Mouse (Mus musculus): ENCODE measurements around the gene Mrpl37. TPM values are rescaled to one million over a fixed set of nuclear protein-coding genes. Genes with fewer than 3 reads are reported as not detected.

Gene Mrpl37
- total and polyA plus RNA-seq, 2 experiments from 2014 or later, result 59.2 to 79.7 TPM

DNA sequence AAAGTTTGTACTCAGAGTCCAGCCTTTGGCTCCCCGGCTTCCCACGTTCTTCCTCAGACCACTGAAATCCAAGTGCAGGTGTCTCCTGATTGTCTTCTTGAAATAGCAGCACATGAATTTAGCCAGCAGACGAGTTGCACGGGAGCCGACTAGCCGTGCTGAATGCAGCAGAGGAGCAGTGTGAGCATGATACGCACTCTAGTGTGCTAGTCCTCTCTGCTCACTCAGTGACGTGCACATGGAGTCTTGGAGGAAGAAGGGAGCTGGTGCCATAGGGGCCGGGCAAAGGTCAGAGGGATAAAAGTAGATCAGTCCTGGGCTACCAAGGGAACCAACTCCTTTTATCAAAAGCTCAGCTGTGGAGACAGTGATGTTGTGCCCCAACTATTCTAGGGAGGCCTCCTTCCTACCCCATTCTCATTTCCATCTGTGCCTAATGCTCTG lies 52.8 kb downstream of the Mrpl37 start:
- Histone ChIP-seq H3K27me3 (ENCODE audit: insufficient read depth, low read length) (no peaks in the 10 kb centered on the region), H3K4me2 (ENCODE audit: low read depth, low read length) (no peak overlapping the region), H3K9ac (replicated peaks; ENCODE audit: low read length) (no peak overlapping the region), H3K36me3 (ENCODE audit: insufficient read depth, low read length) (0 out of 2 replicates have a peak, but pooled peaks cover 6% of the 10 kb centered on the region), H3K9me3 (ENCODE audit: low read length) (no peaks in the 10 kb centered on the region), H3K27ac (no peak overlapping the region), H3K4me1 (ENCODE audit: insufficient read depth, low read length) (peaks cover 29% of the 10 kb centered on the region), H3K4me3 (ENCODE audit: low read length) (no peak overlapping the region)
- 72% methylated on average over 9 of the region's 9 CpGs for WGBS
- TF ChIP-seq CTCF (IDR thresholded peaks at IDR 0.05; ENCODE audit: low read depth), result no peak
- DNase-seq (ENCODE audit: low spot score), result no peak
- ATAC-seq, result no peak

- H3K4me1 ChIP-seq (ENCODE audit: insufficient read depth, low read length), result peaks cover 23% of the 10 kb centered on the region
- no peak overlapping the region for H3K4me3 ChIP-seq (ENCODE audit: low read length)
- no peak for TF ChIP-seq CTCF (IDR thresholded peaks at IDR 0.05; ENCODE audit: low read depth)
- DNase-seq (ENCODE audit: low spot score) (no peak), ATAC-seq (no peak)
- H3K27me3 ChIP-seq (ENCODE audit: insufficient read depth, low read length), result no peaks in the 10 kb centered on the region
- 81% methylated on average over 6 of the region's 6 CpGs for WGBS
- no peak overlapping the region for H3K27ac ChIP-seq
- 0 out of 2 replicates have a peak, but pooled peaks cover 6% of the 10 kb centered on the region for H3K36me3 ChIP-seq (ENCODE audit: insufficient read depth, low read length)
- no peak overlapping the region for H3K9ac ChIP-seq (replicated peaks; ENCODE audit: low read length)
- no peaks in the 10 kb centered on the region for H3K9me3 ChIP-seq (ENCODE audit: low read length)
- H3K4me2 ChIP-seq (ENCODE audit: low read depth, low read length), result no peak overlapping the region
Observed at GRCm38 (mm10) chr4:107013119-107013816, 53.4 kb downstream of the Mrpl37 start.

DNA sequence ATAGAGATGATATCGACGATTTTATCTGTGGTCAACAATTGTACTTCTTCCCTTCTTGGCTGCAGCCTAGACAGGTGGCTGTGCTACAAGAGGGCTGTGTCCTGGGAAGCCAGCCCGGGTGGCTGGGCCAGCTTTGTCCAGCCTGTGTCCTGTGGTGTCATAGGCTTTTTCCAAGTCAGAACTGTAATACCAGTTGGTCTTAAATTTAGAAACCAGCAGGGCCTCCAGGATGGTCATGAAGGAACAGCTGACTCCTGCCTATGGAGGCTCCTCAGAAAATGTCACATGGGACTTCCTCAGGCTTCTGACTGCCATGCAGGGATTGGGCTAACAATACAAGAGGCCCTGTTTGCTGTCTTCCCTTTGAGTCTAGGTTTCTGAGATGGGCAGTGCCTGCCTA lies 54.1 kb downstream of the Mrpl37 start:
- Histone ChIP-seq H3K4me3 (ENCODE audit: low read length) (no peak overlapping the region), H3K9me3 (ENCODE audit: low read length) (no peaks in the 10 kb centered on the region), H3K36me3 (ENCODE audit: insufficient read depth, low read length) (0 out of 2 replicates have a peak, but pooled peaks cover 6% of the 10 kb centered on the region), H3K4me1 (ENCODE audit: insufficient read depth, low read length) (peaks cover 17% of the 10 kb centered on the region), H3K27me3 (ENCODE audit: insufficient read depth, low read length) (no peaks in the 10 kb centered on the region), H3K27ac (peak overlapping the region; percentile 13; the same call in 1 of the 2 replicates), H3K4me2 (ENCODE audit: low read depth, low read length) (no peak overlapping the region), H3K9ac (replicated peaks; ENCODE audit: low read length) (no peak overlapping the region)
- TF ChIP-seq CTCF (IDR thresholded peaks at IDR 0.05; ENCODE audit: low read depth), result no peak
- 73% methylated on average over 3 of the region's 3 CpGs for WGBS
- no peak for ATAC-seq
- no peak for DNase-seq (ENCODE audit: low spot score)

DNA sequence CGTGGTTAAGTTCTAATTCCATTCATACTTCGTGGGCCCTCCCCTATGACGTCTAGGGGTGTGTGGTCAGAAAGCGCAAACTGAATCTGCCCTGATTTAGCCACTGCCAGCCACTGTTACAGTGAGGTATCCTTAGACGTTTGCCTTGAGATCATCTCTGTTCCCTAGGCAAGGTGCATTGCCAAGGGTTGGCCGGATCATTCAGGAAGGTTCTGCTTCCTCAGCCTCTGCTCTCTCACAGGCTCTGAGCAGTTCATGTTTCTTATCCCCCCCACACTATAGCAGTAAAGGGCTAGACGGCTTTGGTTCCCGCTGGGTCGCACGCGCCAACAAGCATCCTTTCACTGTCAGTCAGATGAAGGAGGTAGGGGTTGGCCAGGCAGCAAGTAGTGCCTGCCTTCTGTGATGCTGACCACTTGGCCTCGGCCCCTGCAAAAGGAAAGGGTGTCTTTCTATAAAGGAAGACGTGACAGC lies 54.6 kb downstream of the Mrpl37 start:
- ATAC-seq (no peak), DNase-seq (ENCODE audit: low spot score) (no peak)
- no peaks in the 10 kb centered on the region for H3K9me3 ChIP-seq (ENCODE audit: low read length)
- H3K27ac ChIP-seq, result peak overlapping the region; percentile 13; the same call in 1 of the 2 replicates
- peaks cover 15% of the 10 kb centered on the region for H3K4me1 ChIP-seq (ENCODE audit: insufficient read depth, low read length)
- 60% methylated on average over 13 of the region's 13 CpGs for WGBS
- no peak overlapping the region for H3K9ac ChIP-seq (replicated peaks; ENCODE audit: low read length)
- no peaks in the 10 kb centered on the region for H3K27me3 ChIP-seq (ENCODE audit: insufficient read depth, low read length)
- no peak for TF ChIP-seq CTCF (IDR thresholded peaks at IDR 0.05; ENCODE audit: low read depth)
- H3K4me3 ChIP-seq (ENCODE audit: low read length), result no peak overlapping the region
- H3K36me3 ChIP-seq (ENCODE audit: insufficient read depth, low read length), result 0 out of 2 replicates have a peak, but pooled peaks cover 6% of the 10 kb centered on the region
- H3K4me2 ChIP-seq (ENCODE audit: low read depth, low read length), result no peak overlapping the region

GRCm38 (mm10) chr4:107011325-107012004 lies 55.2 kb downstream of the Mrpl37 start:
- ATAC-seq (no peak), DNase-seq (ENCODE audit: low spot score) (no peak)
- peaks cover 10% of the 10 kb centered on the region for H3K4me1 ChIP-seq (ENCODE audit: insufficient read depth, low read length)
- no peak overlapping the region for H3K4me3 ChIP-seq (ENCODE audit: low read length)
- no peak overlapping the region for H3K4me2 ChIP-seq (ENCODE audit: low read depth, low read length)
- H3K9me3 ChIP-seq (ENCODE audit: low read length), result no peaks in the 10 kb centered on the region
- no peak for TF ChIP-seq CTCF (IDR thresholded peaks at IDR 0.05; ENCODE audit: low read depth)
- 82% methylated on average over 8 of the region's 8 CpGs for WGBS
- no peak overlapping the region for H3K27ac ChIP-seq
- 0 out of 2 replicates have a peak, but pooled peaks cover 6% of the 10 kb centered on the region for H3K36me3 ChIP-seq (ENCODE audit: insufficient read depth, low read length)
- no peaks in the 10 kb centered on the region for H3K27me3 ChIP-seq (ENCODE audit: insufficient read depth, low read length)
- no peak overlapping the region for H3K9ac ChIP-seq (replicated peaks; ENCODE audit: low read length)

GRCm38 (mm10) chr4:107009548-107009947 lies 57.1 kb downstream of the Mrpl37 start:
- H3K27ac ChIP-seq, result no peak overlapping the region
- no peak for TF ChIP-seq CTCF (IDR thresholded peaks at IDR 0.05; ENCODE audit: low read depth)
- H3K4me1 ChIP-seq (ENCODE audit: insufficient read depth, low read length), result no peaks in the 10 kb centered on the region
- H3K27me3 ChIP-seq (ENCODE audit: insufficient read depth, low read length), result no peaks in the 10 kb centered on the region
- no peak overlapping the region for H3K4me3 ChIP-seq (ENCODE audit: low read length)
- ATAC-seq (no peak), DNase-seq (ENCODE audit: low spot score) (no peak)
- H3K9ac ChIP-seq (replicated peaks; ENCODE audit: low read length), result no peak overlapping the region
- H3K4me2 ChIP-seq (ENCODE audit: low read depth, low read length), result no peak overlapping the region
- 73% methylated on average over 7 of the region's 7 CpGs for WGBS
- 0 out of 2 replicates have a peak, but pooled peaks cover 6% of the 10 kb centered on the region for H3K36me3 ChIP-seq (ENCODE audit: insufficient read depth, low read length)
- no peaks in the 10 kb centered on the region for H3K9me3 ChIP-seq (ENCODE audit: low read length)

Data from hindbrain, postnatal 0 days (tissue).